Mouse (Mus musculus): ENCODE measurements around the gene Mical3.

GRCm38 (mm10) chr6:121144066-121144465 lies 13.3 kb upstream of the Mical3 start:
- TF ChIP-seq ZC3H11A (IDR thresholded peaks at IDR 0.05; ENCODE audit: borderline replicate concordance, low read depth, low read length) (no peak), HCFC1 (IDR thresholded peaks at IDR 0.05; ENCODE audit: borderline replicate concordance, insufficient read depth, low read length) (no peak), MAFK (IDR thresholded peaks at IDR 0.05; ENCODE audit: insufficient read depth, low read depth, low read length) (peak; percentile 88)

Measured in ES-E14 (cell line).